Mouse (Mus musculus): Measurements from ENCODE around the gene Cox19.

Cox19 gene

GRCm38 (mm10) chr5:139327634-139328020 lies 23.6 kb downstream of the Cox19 start:
- no peak for DNase-seq (ENCODE audit: low spot score in 2 of 2)

GRCm38 (mm10) chr5:139326986-139327633 lies 24.1 kb downstream of the Cox19 start:
- no peak for DNase-seq (ENCODE audit: low spot score in 2 of 2)

- no peak for DNase-seq (ENCODE audit: low spot score in 2 of 2)
These were observed 25.0 kb downstream of the Cox19 start for GRCm38 (mm10) chr5:139326111-139326696.

DNA sequence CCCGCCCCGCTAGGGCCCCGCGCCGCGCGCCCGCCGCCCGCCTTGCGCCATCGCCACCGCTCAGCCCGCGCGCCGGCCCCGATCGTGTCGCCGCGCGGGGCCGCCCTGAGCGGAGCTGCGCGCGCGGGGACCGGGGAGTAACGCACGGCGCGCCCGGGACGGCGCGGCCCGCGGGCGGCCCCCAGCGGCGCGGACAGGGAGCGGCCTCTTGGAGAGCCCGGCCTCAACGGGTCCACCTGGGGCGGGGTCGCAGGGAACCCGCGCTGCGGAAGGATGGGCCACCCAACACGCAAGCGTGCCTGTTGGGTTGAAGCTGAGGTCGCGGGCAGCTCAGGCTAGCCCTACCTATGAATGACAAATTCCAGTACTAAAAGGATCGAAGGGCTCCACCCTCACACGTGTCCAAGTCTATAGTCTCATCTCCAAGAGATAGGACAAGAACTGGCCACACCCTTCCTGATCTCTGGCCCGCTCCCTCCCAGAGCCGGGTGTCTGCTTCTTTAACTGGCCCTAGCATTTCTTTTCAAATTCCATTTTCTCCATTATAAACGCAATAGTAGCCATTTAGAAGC lies 25.7 kb downstream of the Cox19 start, which contains the start of gene Adap1:
TSS of gene Adap1 (minus strand) at position 228 of the 572 bp plus-strand sequence.
- peak; percentile 60 to 63 for DNase-seq (ENCODE audit: low spot score in 2 of 2)

DNA sequence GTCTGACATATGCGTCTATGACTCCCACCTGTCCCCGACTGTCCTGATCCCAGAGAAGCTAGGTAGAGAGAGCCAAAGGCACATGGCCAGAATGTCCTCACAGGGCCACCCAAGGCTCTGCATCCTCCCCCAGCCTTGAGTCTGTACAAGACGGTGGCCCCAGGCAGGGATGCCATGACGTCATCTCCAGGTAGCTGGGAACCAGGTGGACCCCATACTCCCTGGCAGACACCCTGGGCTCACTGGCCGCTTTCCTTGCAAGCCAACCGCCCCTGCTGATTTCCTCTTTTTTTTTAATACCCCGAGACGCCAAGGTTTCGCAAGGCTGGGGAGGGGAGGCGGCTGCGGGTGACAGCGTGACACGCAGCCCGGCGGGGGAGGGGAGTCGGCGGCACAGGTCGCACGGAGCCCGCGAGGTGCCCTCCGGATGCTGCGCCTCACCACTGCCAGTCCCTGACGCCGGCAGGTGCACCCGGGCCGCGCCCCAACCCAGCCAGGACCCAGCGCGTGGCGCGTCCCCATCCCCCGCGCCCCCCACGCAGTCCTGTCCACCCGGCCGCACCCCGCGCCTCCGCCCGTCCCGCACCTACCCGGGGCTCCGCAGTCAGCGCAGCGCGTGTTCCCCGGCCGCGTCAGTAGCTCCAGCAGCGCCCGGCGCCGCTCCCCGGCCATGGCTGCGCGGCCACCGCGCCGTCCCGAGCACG lies 26.4 kb downstream of the Cox19 start:
- DNase-seq (ENCODE audit: low spot score in 2 of 2), result peak; percentile 62 to 73

DNA sequence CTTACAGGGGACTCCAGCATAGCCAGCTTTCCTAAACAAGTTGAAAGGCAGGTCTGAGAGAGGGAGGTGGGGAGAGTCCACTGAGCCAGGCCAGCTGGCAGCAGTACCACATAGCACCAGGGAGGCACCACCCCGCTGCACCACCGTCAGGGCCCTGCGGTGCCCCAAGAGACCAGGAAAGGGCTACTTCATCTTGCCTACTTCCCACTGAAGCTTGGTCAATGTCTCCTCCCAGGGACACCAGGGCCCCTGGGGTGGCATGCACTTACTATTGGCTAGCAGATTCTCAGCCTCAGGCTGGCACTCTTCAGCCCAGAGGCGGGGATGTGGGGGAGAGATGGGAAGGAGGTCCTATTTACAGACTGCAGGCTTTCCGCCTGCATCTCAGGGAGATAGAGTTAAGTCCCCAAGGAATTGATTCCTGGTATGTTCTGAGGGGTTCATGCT lies 27.1 kb downstream of the Cox19 start:
- DNase-seq (ENCODE audit: low spot score in 2 of 2), result peak in 1 of 2 experiments; percentile 30

DNA sequence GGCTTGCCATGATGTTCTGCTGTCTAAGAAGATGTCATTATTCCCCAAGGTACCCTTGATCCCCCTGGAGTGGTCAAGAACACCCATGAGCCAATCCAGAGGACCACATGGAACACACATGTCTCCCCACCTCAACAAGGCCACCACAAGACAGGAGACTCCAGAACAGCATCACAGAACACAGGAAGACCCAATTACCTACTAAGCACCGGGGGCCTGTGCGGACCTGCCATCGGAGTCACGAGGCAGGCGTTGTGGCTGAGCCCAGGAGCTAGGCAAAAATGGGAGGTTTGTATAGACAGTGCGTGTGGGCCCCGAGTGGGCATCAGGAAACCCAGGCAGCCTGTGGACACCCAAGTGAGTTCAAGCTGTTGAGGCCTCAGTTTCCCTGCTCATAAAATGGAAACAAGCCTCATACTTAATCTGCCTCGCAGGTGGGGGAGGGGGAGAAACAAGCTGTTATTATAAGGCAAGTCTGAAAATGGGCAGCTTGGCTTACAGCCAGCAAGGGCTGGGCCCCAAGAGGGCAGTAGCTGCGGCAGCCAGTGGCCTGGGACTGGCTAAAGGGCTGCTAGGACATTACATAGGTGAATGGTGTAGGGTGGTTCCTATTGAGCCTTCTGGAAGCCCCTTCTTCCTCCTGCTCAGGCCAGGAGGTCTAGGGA lies 27.8 kb downstream of the Cox19 start:
- DNase-seq (ENCODE audit: low spot score in 2 of 2), result peak; percentile 24 to 44

DNA sequence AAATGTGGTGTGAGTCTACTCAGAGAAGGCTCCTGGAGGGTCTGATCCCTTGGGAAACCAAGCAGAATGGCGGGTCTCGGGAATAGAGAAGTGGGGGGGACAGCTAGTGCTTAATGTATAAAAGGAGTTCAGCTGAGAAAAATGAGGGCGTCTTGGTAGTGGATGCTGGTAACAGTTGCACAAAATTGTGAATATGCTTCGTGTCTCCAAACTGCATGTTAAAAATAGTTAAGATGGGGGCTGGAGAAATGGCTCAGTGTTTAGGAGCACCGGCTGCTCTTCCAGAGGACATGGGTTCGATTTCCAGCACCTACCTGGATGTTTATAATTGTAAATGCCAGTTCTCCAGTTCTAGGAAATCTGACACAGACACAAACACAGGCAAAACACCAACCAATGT lies 29.9 kb downstream of the Cox19 start:
- no peak for DNase-seq (ENCODE audit: low spot score in 2 of 2)

GRCm38 (mm10) chr5:139320424-139320823 lies 30.8 kb downstream of the Cox19 start:
- DNase-seq (ENCODE audit: low spot score in 2 of 2), result peak; percentile 62 to 77

- DNase-seq (ENCODE audit: low spot score in 2 of 2), result no peak
These were observed 33.3 kb downstream of the Cox19 start for GRCm38 (mm10) chr5:139317751-139318504.

DNA sequence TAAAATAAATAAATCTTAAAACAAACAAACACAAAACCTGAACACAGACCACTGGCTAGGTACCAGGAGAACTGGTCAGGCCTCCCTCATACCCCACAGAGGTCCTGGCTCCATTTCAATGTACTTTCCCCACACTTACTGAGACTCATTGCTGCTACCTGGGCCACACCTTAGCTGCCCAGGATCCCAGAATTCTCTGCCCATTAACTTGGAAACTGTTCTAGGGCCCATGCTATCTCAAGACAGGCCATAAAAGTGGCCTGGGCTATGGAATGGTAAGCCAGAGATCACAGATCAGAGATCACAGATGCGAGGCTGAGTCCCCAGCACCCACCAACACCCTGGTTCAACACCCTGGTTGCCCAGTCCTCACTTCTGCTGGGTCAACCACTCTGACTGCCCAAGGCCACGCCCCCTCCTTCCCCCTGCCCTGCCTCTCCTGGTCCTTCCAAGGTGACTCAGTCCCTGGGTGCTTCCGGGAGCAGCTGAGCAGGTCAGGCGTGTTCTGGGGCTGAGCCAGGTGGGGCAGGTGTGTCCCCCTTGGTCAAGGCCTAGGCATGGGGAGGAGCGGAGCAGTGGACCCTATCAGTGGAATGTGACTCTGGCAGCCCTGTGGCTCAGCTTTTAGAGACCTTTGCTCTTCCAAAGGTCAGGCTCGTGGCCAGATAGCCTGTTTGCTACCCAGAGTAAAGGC lies 34.1 kb downstream of the Cox19 start:
- no peak for DNase-seq (ENCODE audit: low spot score in 2 of 2)

DNA sequence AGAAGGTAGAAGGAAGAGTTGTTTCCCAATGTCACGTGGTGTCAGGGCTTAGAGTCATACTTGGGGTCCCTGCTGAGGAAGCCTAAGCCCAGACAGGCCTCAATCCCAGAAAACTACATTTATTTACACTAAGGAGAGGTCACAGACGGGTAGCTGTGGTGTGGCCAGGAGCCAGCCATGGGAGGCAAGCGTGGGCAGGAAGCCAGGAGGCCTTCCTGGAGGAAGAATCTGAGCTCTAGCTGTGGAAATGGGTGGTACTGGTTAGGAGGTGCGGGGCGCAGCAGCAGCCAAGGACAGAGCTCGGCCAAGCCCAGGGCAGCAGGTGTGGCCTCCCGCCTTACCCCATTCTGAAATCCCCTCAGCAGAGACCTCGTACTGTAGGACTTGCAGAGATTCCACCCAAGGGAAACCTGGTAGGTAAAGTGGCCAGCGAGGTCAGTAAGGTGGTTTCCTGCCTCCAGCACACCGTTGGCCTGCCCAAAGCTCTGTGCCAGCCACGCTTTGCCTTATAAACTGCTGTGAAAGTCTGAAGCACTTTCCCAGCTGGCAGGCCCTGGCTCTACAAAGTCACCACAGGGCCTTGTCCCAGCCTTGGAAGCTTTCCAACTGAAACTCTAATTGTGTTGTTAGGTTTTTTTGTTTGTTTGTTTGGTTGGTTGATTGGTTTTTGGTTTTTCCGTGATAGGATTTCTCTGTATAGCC lies 36.1 kb downstream of the Cox19 start:
- DNase-seq (ENCODE audit: low spot score in 2 of 2), result no peak

DNA sequence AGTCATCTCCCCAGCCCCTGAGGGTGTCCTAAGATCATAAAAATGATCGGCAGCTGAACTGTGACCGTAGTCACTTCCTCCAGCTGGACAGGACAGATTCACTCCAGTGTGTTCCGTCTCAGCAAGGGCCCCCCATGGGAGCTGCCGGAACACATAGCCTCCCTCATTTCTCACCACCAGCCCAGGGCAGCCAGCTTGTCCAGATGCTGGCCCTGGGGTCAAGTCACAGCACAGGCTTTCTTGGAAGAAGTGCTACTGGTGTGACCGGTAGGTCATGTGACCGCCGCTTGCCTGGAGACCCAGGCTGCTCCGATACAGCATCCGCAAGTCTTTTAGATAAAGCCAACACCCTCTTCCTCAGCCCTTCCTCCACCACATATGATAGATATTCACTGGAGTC lies 37.7 kb downstream of the Cox19 start:
- DNase-seq (ENCODE audit: low spot score in 2 of 2), result no peak

GRCm38 (mm10) chr5:139311822-139312221 lies 39.4 kb downstream of the Cox19 start:
- DNase-seq (ENCODE audit: low spot score in 2 of 2), result no peak

- no peak for DNase-seq (ENCODE audit: low spot score in 2 of 2)
These were observed 40.7 kb downstream of the Cox19 start for GRCm38 (mm10) chr5:139310477-139310876.

DNA sequence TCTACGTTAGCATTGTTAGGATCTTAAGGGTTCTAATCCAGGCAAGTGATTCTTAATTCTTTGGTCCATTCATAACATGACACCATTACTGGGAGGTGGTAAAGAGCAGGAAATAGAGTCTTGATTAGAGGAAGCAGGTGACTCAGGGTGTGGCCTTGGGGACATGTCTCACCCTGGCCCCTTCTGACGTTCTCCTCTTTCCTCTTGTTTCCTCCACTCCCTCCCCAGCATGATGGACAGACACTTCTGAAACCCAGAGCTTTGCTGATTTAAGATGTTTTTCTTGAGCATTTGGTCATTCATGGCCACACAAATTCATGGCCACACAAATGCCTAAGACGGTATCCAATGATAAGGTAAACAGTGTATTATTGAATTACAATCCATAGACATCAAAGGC lies 41.3 kb downstream of the Cox19 start:
- DNase-seq (ENCODE audit: low spot score in 2 of 2), result peak; percentile 43 to 47

DNA sequence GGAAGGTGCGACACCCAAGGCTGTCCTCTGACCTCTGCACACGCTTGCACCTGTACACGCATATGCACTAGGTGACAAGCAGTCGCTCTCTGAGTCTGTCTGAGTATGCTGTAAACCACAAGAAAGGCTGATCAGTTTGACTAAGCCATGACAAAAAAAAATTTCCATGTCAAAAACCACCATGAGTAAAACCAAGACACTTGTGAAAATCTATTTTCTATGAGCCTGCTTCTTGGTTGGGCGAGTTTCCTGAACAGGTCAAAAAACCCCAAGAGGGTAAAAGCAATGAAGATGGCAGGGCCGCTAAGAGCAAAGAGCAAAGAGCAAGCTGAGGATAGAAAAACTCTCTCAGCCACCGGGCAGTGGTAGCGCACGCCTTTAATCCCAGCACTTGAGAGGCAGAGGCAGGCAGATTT lies 47.6 kb downstream of the Cox19 start:
- peak; percentile 60 to 72 for DNase-seq (ENCODE audit: low spot score in 2 of 2)

- DNase-seq (ENCODE audit: low spot score in 2 of 2), result no peak
These were observed 49.1 kb downstream of the Cox19 start for GRCm38 (mm10) chr5:139302101-139302500.

DNA sequence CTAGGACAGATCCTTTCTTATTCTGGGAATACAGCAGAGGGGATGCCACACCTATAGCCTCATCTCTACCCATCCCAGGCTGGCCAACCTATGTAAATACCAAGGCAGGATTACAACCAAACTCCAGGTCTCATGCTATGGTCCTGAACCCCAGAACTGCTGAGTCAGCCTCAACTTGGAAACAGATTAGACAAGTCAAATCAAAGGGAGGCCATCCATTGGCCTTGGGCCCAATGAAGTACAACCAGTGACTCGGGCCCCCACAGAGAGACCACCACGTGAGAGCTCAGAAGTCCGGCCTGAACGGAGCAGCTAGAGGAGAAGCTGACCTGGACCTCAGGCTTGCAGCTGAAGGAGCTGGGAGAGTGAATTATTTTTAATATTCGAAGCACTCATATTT lies 53.5 kb downstream of the Cox19 start:
- DNase-seq (ENCODE audit: low spot score in 2 of 2), result no peak

DNA sequence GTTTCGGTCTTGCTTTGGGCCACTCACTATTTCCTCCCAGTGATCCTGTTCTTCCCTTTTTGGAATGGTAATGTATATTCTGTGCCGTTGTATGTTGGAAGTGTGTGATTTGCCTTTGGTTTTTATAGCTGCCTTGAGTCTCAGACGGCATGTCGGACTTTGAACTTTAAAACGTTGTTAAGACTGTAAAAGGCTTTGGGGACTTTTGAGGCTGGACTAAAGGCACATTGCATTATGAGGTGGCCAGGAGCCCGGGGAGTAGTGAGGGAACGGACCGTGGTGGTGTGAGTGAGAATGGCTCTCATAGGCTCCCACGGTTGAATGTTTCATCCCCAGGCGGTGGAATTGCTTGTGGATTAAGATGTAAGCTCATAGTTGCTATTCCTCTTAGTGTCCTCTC lies 54.1 kb downstream of the Cox19 start:
- DNase-seq (ENCODE audit: low spot score in 2 of 2), result no peak
